19 mouse cellular contexts compared by ENCODE assay signal in genomic region chr1:164804277-164804676, GRCm38 (mm10). TPM values are rescaled to one million over a fixed set of nuclear protein-coding genes. Genes with fewer than 3 reads are reported as not detected.
"Had no signal": no experiment of that assay in that cellular context is flagged by ENCODE, and none has a peak within 500 bp of the region (broad histone marks: within the 10 kb centered on the region; RNA-seq: fewer than 3 reads in every experiment).

No protein-coding gene starts in this region.

- H3K36me3 ChIP-seq: intestine, embryonic 15.5 days; limb, embryonic 12.5 days; liver, embryonic 13.5 days; lung, embryonic 15.5 days; midbrain, embryonic 12.5 days; stomach, embryonic 15.5 days had no signal

- H3K4me1 ChIP-seq: intestine, embryonic 15.5 days; limb, embryonic 12.5 days; liver, embryonic 13.5 days; lung, embryonic 15.5 days; megakaryocyte, embryonic 14.5 days; midbrain, embryonic 12.5 days; stomach, embryonic 15.5 days had no signal

- ATAC-seq: intestine, embryonic 15.5 days; liver, postnatal 0 days had no signal

- H3K9me3 ChIP-seq: intestine, embryonic 15.5 days; limb, embryonic 12.5 days; liver, embryonic 13.5 days; lung, embryonic 15.5 days; megakaryocyte, embryonic 14.5 days; midbrain, embryonic 12.5 days; stomach, embryonic 15.5 days had no signal

- H3K9ac ChIP-seq: intestine, embryonic 15.5 days; limb, embryonic 12.5 days; liver, embryonic 13.5 days; liver, postnatal 0 days; lung, embryonic 15.5 days; midbrain, embryonic 12.5 days; stomach, embryonic 15.5 days had no signal

- H3K27me3 ChIP-seq: intestine, embryonic 15.5 days; limb, embryonic 12.5 days; liver, embryonic 13.5 days; lung, embryonic 15.5 days; megakaryocyte, embryonic 14.5 days; midbrain, embryonic 12.5 days; stomach, embryonic 15.5 days had no signal

- H3K4me2 ChIP-seq: intestine, embryonic 15.5 days; limb, embryonic 12.5 days; liver, embryonic 13.5 days; lung, embryonic 15.5 days; midbrain, embryonic 12.5 days; stomach, embryonic 15.5 days had no signal

- H3K27ac ChIP-seq: intestine, embryonic 15.5 days; layer of hippocampus, adult 2 months; limb, embryonic 12.5 days; liver, embryonic 13.5 days; lung, embryonic 15.5 days; macrophage; midbrain, embryonic 12.5 days; stomach, embryonic 15.5 days had no signal

- H3K4me3 ChIP-seq: intestine, embryonic 15.5 days; layer of hippocampus, adult 2 months; limb, embryonic 12.5 days; liver, embryonic 13.5 days; lung, embryonic 15.5 days; megakaryocyte, embryonic 14.5 days; midbrain, embryonic 12.5 days; stomach, embryonic 15.5 days had no signal

- DNase-seq: kidney, adult 8-10 months; kidney, postnatal 4 days; liver; liver, embryonic 13.5 days; liver, postnatal 0 days; lung, postnatal 14 days; right cerebral cortex, postnatal 14 days; thymus, adult 2 months; thymus, postnatal 25 days had no signal

RNA-seq across cellular contexts. Expression of gene Dpt, which starts 7.8 kb away (rescaled TPM):
- total RNA-seq: layer of hippocampus, adult 2 months; monocyte, adult 5-6 weeks; neutrophil, adult 5-6 weeks had no signal
- polyA plus RNA-seq: macrophage; midbrain, embryonic 12.5 days had no signal
